Mouse (Mus musculus) limb, embryonic 15.5 days (tissue): Measurements from ENCODE around the gene Gabpb2. TPM values are rescaled to one million over a fixed set of nuclear protein-coding genes. Genes with fewer than 3 reads are reported as not detected.
"Not testable (repeated sequence)": the region's sequence is repeated elsewhere in the genome, so short reads cannot be mapped to it uniquely, and the experiment has no call there.

Experiments
- ATAC-seq: fragments of 200-750 bp; cut with Nextera tagmentation; 2 replicates; pipeline ENCODE4 v1.8.0; 2017; ENCODE audit warnings: low read depth, moderate TSS enrichment; ENCODE audit not compliant: insufficient number of reproducible peaks, low FRiP score, low TSS enrichment
- H3K27ac ChIP-seq: fragments of 300-500 bp; sonication (generic); 2 replicates; pipeline ENCODE4 v1.5.1; 2015; ENCODE audit warnings: moderate library complexity, mild to moderate bottlenecking, inconsistent platforms
- H3K27me3 ChIP-seq: fragments of 300-500 bp; sonication (generic); 2 replicates; pipeline ENCODE4 v1.6.1; 2015; ENCODE audit warnings: inconsistent platforms
- H3K36me3 ChIP-seq: fragments of 300-500 bp; sonication (generic); 2 replicates; pipeline ENCODE4 v1.6.1; 2015; ENCODE audit warnings: inconsistent platforms
- H3K4me1 ChIP-seq: fragments of 300-500 bp; sonication (generic); 2 replicates; pipeline ENCODE4 v1.6.1; 2015; ENCODE audit warnings: inconsistent platforms
- H3K4me2 ChIP-seq: fragments of 300-500 bp; sonication (generic); 2 replicates; pipeline ENCODE4 v1.6.1; 2015; ENCODE audit warnings: mild to moderate bottlenecking, inconsistent platforms
- H3K4me3 ChIP-seq: fragments of 300-500 bp; sonication (generic); 2 replicates; pipeline ENCODE4 v1.5.1; 2015; ENCODE audit warnings: mild to moderate bottlenecking, inconsistent platforms
- H3K9ac ChIP-seq: fragments of 300-500 bp; sonication (generic); 2 replicates; pipeline ENCODE4 v1.6.1; 2015; ENCODE audit warnings: inconsistent platforms
- H3K9me3 ChIP-seq: fragments of 300-500 bp; sonication (generic); 2 replicates; pipeline ENCODE4 v1.6.1; 2016; ENCODE audit warnings: inconsistent platforms
- WGBS: fragments of 180-500 bp; shearing (Covaris S2); methylation state at CpG from one replicate; pipeline ENCODE4 v1.1.7; 2015; 5-methylcytosine and 5-hydroxymethylcytosine counted together
- polyA plus RNA-seq: library from polyadenylated mRNA; unstranded; fragments of >200 nt; fragmentation: Nextera tagmentation; extraction: Ambion mirVana; gene quantifications from 2 replicates; pipeline ENCODE4 v1.2.1, GENCODE M21; 2015

The Gabpb2 gene
- polyA plus RNA-seq, 1 experiment from 2014 or later: 10.4 TPM

DNA sequence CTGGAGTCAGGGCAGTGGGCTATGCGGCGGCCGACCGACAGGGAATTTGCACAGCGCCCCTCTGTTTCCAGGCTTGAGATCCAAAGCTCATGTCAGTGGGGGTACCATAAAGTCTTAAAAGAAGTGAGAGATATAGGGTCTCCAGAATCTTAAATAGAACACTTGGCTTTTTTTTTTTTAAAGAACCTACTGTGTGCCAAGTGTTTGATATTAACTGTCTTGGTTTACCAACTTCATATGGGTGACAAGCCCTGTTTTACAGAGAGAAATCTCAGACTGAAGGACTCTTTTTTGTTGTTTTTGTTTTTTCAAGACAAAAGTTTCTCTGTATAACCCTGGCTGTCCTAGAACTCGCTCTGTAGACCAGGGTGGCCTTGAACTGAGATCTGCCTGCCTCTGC, 76.9 kb downstream of the Gabpb2 start:
- H3K4me2 ChIP-seq: no peak overlapping the region
- WGBS: 94% methylated on average over 6 of the region's 6 CpGs
- H3K9ac ChIP-seq: no peak overlapping the region
- H3K9me3 ChIP-seq: no peaks in the 10 kb centered on the region
- no peak overlapping the region for H3K4me3 ChIP-seq
- no peak overlapping the region for H3K27ac ChIP-seq
- no peak for ATAC-seq
- H3K4me1 ChIP-seq: peaks cover 5% of the 10 kb centered on the region; the same call in 1 of the 2 replicates
- peaks cover 30% of the 10 kb centered on the region for H3K36me3 ChIP-seq
- no peaks in the 10 kb centered on the region for H3K27me3 ChIP-seq

DNA sequence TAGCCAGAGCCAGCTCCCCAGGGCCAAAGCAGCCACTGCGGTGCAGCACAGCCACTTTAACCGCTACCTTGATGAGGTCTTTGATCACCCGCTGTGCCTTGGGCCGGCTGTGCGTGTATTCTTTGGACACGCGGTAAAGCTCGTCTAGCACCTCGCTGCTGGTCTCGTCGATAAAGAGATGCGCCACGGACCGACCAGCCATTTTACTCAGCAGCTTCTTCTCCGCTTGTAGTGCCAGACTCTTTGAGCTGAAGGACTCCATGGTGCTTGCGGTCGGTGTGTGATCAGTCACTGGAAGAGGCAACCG, 77.5 kb downstream of the Gabpb2 start:
- Histone ChIP-seq H3K9ac (no peak overlapping the region), H3K4me1 (peaks cover 10% of the 10 kb centered on the region; the same call in 1 of the 2 replicates), H3K27me3 (no peaks in the 10 kb centered on the region), H3K27ac (no peak overlapping the region), H3K4me3 (no peak overlapping the region), H3K9me3 (no peaks in the 10 kb centered on the region), H3K4me2 (no peak overlapping the region), H3K36me3 (peaks cover 30% of the 10 kb centered on the region)
- WGBS: 68% methylated on average over 18 of the region's 18 CpGs
- ATAC-seq: no peak

GRCm38 (mm10) chr3:95139586-95140288, 78.0 kb downstream of the Gabpb2 start:
- no peak for ATAC-seq

GRCm38 (mm10) chr3:95136336-95136735, 81.4 kb downstream of the Gabpb2 start:
- Histone ChIP-seq H3K4me1 (peaks cover 23% of the 10 kb centered on the region), H3K4me2 (no peak overlapping the region), H3K9me3 (no peaks in the 10 kb centered on the region), H3K9ac (no peak overlapping the region), H3K27me3 (no peaks in the 10 kb centered on the region), H3K4me3 (no peak overlapping the region), H3K36me3 (peaks cover 24% of the 10 kb centered on the region), H3K27ac (no peak overlapping the region)
- ATAC-seq: no peak
- WGBS: 94% methylated on average over 3 of the region's 3 CpGs

More at GRCm38 (mm10) chr3:95139586-95140288, 78.0 kb downstream of the Gabpb2 start:
- no peak overlapping the region for H3K4me2 ChIP-seq
- peaks cover 15% of the 10 kb centered on the region; the same call in 1 of the 2 replicates for H3K4me1 ChIP-seq
- 71% methylated on average over 25 of the region's 25 CpGs for WGBS
- no peaks in the 10 kb centered on the region for H3K9me3 ChIP-seq
- no peak overlapping the region for H3K27ac ChIP-seq
- H3K27me3 ChIP-seq: no peaks in the 10 kb centered on the region
- peaks cover 30% of the 10 kb centered on the region for H3K36me3 ChIP-seq
- no peak overlapping the region for H3K4me3 ChIP-seq
- H3K9ac ChIP-seq: no peak overlapping the region

DNA sequence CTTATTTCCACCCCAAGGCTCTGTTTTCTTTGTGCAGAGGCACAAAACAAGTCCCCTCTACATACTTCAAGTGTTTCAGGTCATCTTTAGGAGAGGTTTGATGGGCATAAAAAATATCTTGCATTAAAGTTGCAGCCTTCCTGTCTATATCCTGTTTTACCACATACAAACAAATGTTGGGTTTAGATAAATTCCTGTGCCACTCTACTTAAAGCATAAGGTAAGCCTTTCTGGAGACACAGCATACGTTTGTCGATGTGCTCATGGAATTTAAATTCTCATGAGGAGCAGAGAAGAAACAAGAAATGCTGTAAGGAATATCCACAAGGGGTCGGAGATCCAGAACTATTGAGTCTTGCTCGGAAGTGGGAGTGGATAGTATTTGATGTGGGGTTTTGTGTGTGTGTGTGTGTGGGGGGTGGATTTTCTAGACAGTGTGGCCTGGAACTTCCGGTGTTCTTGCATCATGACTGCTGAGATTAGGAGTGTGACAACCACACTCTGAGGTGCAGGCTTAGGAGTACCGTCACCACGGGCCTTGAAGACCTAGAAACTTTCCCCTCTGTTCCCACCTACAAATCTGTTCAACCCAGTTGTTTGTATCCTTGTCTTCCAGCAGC, 82.2 kb downstream of the Gabpb2 start:
- Histone ChIP-seq H3K4me3 (peak overlapping the region; percentile 35), H3K9me3 (no peaks in the 10 kb centered on the region), H3K9ac (no peak overlapping the region), H3K4me1 (peaks cover 23% of the 10 kb centered on the region), H3K36me3 (peaks cover 17% of the 10 kb centered on the region), H3K27me3 (no peaks in the 10 kb centered on the region), H3K27ac (no peak overlapping the region), H3K4me2 (peak overlapping the region; percentile 55)
- 82% methylated on average over 7 of the region's 7 CpGs for WGBS
- no peak for ATAC-seq

DNA sequence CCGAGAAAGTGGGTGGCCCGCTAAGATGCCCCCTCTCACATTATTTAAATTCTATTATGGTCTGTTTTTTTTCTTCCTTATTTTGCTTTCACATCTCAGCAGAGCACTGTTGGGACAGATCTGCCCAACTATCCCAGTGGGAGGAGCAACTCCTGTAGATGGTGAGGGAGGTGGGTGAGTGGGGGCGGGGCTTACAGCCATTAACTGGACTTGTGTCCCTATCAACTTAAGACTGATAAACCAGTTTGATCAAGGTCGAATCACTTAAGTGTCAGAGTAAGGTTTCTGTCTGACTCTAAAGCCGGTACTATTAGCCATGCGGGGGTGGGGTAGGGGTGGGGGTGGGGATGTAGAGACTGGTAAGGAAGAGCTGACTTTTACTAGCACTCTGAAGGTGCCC, 82.7 kb downstream of the Gabpb2 start:
- no peak overlapping the region for H3K9ac ChIP-seq
- peak overlapping the region; percentile 55 for H3K4me2 ChIP-seq
- H3K4me3 ChIP-seq: peak overlapping the region; percentile 35
- peaks cover 16% of the 10 kb centered on the region for H3K36me3 ChIP-seq
- ATAC-seq: no peak
- H3K4me1 ChIP-seq: peaks cover 23% of the 10 kb centered on the region
- H3K27me3 ChIP-seq: no peaks in the 10 kb centered on the region
- 0 out of 2 replicates have a peak overlapping the region, but pooled peaks have one; percentile 11 for H3K27ac ChIP-seq
- no peaks in the 10 kb centered on the region for H3K9me3 ChIP-seq
- 18% methylated on average over 6 of the region's 6 CpGs for WGBS

- not testable (repeated sequence) for H3K27me3 ChIP-seq, H3K4me2 ChIP-seq, H3K27ac ChIP-seq, H3K9me3 ChIP-seq, H3K9ac ChIP-seq
- ATAC-seq: peak; percentile 35; the same call in 1 of the 2 replicates
- peak overlapping the region; percentile 68; the same call in 1 of the 2 replicates for H3K4me3 ChIP-seq
- WGBS: no CpG with 5 or more reads among the region's 12 CpGs
- H3K36me3 ChIP-seq: peaks cover 16% of the 10 kb centered on the region
- H3K4me1 ChIP-seq: peaks cover 26% of the 10 kb centered on the region
These were observed 83.6 kb downstream of the Gabpb2 start for GRCm38 (mm10) chr3:95134133-95134532.

- no peaks in the 10 kb centered on the region for H3K9me3 ChIP-seq
- H3K9ac ChIP-seq: peak within 1 kb of the TSS; percentile 72
- H3K4me2 ChIP-seq: peak within 1 kb of the TSS; percentile 76
- H3K36me3 ChIP-seq: peaks cover 21% of the 10 kb centered on the region
- H3K4me1 ChIP-seq: peaks cover 27% of the 10 kb centered on the region
- peak within 1 kb of the TSS; percentile 83 for H3K27ac ChIP-seq
- under 1% methylated on average over 20 of the region's 20 CpGs for WGBS
- peak; percentile 89 for ATAC-seq
- H3K27me3 ChIP-seq: no peaks in the 10 kb centered on the region
- peak within 1 kb of the TSS; percentile 68 for H3K4me3 ChIP-seq
These were observed 84.0 kb downstream of the Gabpb2 start, which contains the start of the genes Scnm1 and Lysmd1 for GRCm38 (mm10) chr3:95133680-95134101. Scnm1 (minus strand) TSS chr3:95134011. Lysmd1 (plus strand) TSS chr3:95134088.

DNA sequence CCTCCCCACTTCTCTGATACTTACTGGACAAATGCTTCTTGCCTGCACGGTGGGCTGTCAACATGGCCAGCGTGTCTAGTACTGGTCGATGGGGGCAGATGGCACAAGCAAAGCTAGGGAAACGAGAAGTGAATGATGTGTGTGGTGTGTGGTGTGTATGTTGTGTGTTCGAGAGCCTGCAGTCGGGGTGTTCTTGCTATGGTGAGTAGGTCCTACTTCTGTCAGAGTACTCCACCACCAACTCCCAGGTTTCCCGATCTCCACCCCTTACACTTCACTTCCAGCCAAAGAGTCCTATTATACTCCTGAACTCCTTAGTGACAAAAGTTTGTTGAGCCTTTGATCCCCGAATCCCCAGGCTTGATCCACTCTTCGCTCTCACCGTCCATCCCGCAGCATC, 84.5 kb downstream of the Gabpb2 start:
- peak overlapping the region; percentile 72 for H3K9ac ChIP-seq
- H3K27me3 ChIP-seq: no peaks in the 10 kb centered on the region
- ATAC-seq: no peak
- 57% methylated on average over 11 of the region's 11 CpGs for WGBS
- peak overlapping the region; percentile 68 for H3K4me3 ChIP-seq
- H3K4me2 ChIP-seq: peak overlapping the region; percentile 76
- no peaks in the 10 kb centered on the region for H3K9me3 ChIP-seq
- peaks cover 22% of the 10 kb centered on the region for H3K36me3 ChIP-seq
- H3K27ac ChIP-seq: peak overlapping the region; percentile 83
- H3K4me1 ChIP-seq: peaks cover 27% of the 10 kb centered on the region

- not testable (repeated sequence) for H3K4me3 ChIP-seq, ATAC-seq, H3K4me2 ChIP-seq, H3K9me3 ChIP-seq, H3K27ac ChIP-seq, H3K9ac ChIP-seq, H3K27me3 ChIP-seq
- Histone ChIP-seq H3K36me3 (peaks cover 18% of the 10 kb centered on the region), H3K4me1 (peaks cover 27% of the 10 kb centered on the region)
- WGBS: 79% methylated on average over 2 of the region's 2 CpGs
These were observed 85.3 kb downstream of the Gabpb2 start for GRCm38 (mm10) chr3:95132389-95132788.
